Mouse (Mus musculus): ENCODE measurements around the gene B2m. TPM values are rescaled to one million over a fixed set of nuclear protein-coding genes. Genes with fewer than 3 reads are reported as not detected.

B2m gene
- total RNA-seq (2023) = 620 and 1,063 TPM in 2 replicates

DNA sequence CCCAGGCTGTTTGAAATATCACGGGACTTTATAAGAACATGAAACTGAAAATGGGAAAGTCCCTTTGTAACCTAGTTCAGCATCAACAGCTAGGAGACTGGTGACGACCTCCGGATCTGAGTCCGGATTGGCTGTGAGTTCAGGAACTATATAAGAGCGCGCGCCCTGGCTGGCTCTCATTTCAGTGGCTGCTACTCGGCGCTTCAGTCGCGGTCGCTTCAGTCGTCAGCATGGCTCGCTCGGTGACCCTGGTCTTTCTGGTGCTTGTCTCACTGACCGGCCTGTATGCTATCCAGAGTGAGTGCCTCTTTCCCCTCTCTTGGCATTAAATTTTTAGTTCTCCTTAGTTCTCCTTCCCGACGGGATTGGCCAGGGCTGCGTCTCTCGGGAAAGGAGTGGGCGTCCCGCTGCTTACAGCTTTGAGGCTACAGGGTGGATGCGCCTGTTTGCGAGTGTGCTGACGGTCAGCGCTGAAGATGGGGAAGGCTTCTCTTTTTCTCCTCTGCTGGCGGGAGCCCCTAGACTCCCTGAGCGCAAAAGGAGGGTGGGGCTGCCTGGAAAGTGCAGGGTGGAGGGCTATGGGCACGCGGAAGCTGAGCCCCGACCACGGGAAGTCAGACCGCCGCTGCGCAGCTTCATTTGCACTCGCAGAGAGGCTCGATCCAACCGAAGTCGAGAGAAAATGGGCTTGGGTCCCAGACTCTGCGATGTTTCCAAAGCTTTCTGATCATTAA, at the start of gene B2m:
TSS of gene B2m (plus strand) at position 179 of the 734 bp plus-strand sequence.

GRCm38 (mm10) chr2:122117961-122118958, 29.2 kb upstream of the B2m start, which contains the start of gene Spg11:
TSS of gene Spg11 (minus strand) at chr2:122118386.

DNA sequence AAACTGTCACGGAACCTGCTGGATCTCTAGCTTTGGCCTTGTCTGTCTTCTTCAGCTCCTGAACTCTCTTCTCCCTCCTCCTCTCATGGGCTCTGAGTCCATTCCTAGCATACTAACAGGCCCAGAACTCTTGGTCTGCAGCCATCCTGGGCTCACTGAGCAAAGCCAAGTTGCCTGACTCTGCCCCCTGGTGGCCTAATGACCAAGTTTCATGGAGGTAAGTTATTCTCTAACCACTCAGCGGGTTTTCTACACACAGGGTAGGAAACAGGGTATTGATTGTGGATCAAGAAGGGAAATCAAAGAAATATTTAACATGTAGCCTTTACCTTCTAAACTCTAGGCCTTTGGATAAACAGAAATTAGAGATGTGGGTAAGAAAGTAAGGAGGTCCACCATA, 13.2 kb downstream of the B2m start, which contains the start of gene Trim69:
TSS of gene Trim69 (plus strand) at position 21 of the 400 bp plus-strand sequence.

DNA sequence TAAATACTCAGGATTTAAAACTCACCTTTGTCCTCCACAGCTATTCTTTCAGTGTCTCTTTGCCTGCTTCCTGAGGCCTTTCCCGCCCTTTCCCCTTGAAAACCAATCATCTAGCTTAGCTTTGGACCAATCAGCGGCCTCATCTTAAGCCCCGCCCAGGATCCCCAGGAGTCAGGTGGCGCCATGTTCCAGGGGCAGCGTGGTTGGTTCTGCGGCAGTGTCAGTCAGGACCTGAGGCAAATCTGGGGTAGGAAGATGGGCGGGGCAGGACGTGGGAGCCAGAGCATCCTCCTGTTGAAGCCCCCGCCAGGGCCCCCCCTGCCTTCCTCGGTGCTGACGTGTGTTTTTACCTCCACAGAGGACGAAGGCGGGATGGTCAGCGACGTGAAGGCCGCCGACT, 38.6 kb downstream of the B2m start, which contains the start of the genes Patl2 and Terb2:
TSS of gene Patl2 (minus strand) at position 84 of the 400 bp plus-strand sequence.
TSS of gene Terb2 (plus strand) at position 167 of the 400 bp plus-strand sequence.

Other genes starting within 250 kb of the B2m start
- 19.4 and 27.9 TPM in 2 replicates for gene Ctdspl2, start 191.7 kb upstream of the B2m start, total RNA-seq (2023)
- gene Mageb3, start 191.6 kb upstream of the B2m start, total RNA-seq (2023) = not detected in 2 replicates
- gene Eif3j1, start 119.1 kb upstream of the B2m start, total RNA-seq (2023) = 17.3 and 24.2 TPM in 2 replicates
- gene Spg11, start 29.3 kb upstream of the B2m start, total RNA-seq (2023) = 23.6 and 33.1 TPM in 2 replicates
- 0.44 TPM in 1 of 2 replicates, not detected in the other for gene Trim69, start 13.0 kb downstream of the B2m start, total RNA-seq (2023)
- gene Patl2, start 38.5 kb downstream of the B2m start, total RNA-seq (2023) = not detected in 2 replicates
- gene Terb2, start 38.6 kb downstream of the B2m start, total RNA-seq (2023) = not detected in 2 replicates
- 12.9 and 18.7 TPM in 2 replicates for gene Sord, start 87.1 kb downstream of the B2m start, total RNA-seq (2023)
- gene Duox2, start 150.8 kb downstream of the B2m start, total RNA-seq (2023) = not detected in 2 replicates
- gene Duoxa2, start 151.2 kb downstream of the B2m start, total RNA-seq (2023) = not detected in 2 replicates
- gene Duoxa1, start 166.0 kb downstream of the B2m start, total RNA-seq (2023) = not detected in 2 replicates
- not detected in 2 replicates for gene Duox1, start 168.0 kb downstream of the B2m start, total RNA-seq (2023)
- gene Shf, start 221.5 kb downstream of the B2m start, total RNA-seq (2023) = 0.43 and 0.88 TPM in 2 replicates

All from neutrophil, adult 65 days (primary cell).